Mouse (Mus musculus): Measurements from ENCODE around the gene Adgrl1. TPM values are rescaled to one million over a fixed set of nuclear protein-coding genes. Genes with fewer than 3 reads are reported as not detected.

The Adgrl1 gene
- polyA plus RNA-seq, 1 experiment from 2014 or later: 21.6 TPM

DNA sequence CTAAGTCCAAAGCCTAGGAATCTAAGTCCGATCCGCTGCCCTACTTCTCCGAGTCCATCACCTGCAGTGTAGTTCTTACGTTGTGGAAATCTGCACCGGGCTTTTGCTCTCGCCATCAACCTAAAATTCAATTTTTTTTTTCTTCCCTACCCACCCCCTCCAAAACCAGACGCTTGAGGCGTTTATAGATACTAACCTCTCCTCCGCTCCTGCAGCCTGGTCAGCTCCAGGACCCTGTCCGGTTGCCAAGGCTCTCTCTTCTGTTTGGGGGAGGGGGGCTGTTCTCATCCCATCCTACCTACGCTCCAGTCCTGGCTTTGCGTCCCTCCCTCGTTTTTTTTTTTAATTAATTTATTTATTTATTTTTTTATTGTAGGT is 931 bp upstream of the Adgrl1 start:
- ATAC-seq (ENCODE audit: insufficient read depth, low FRiP score, low TSS enrichment) (peak; percentile 10; the same call in 1 of the 2 replicates), DNase-seq (ENCODE audit: low spot score) (no peak)
- H3K4me2 ChIP-seq (ENCODE audit: low read depth): peak overlapping the region; percentile 95
- H3K4me3 ChIP-seq (ENCODE audit: low read depth, low read length): peak overlapping the region; percentile 94
- WGBS: under 1% methylated on average over 13 of the region's 13 CpGs
- peaks cover 22% of the 10 kb centered on the region for H3K4me1 ChIP-seq (ENCODE audit: control insufficient read depth, insufficient read depth, low read length)
- H3K27me3 ChIP-seq (ENCODE audit: control insufficient read depth, insufficient read depth, low read length): no peaks in the 10 kb centered on the region; the same call in 1 of the 2 replicates
- H3K36me3 ChIP-seq (ENCODE audit: control insufficient read depth, insufficient read depth, low read length): no peaks in the 10 kb centered on the region
- no peaks in the 10 kb centered on the region for H3K9me3 ChIP-seq (ENCODE audit: control insufficient read depth, low read length)
- H3K9ac ChIP-seq (ENCODE audit: low read length): peak overlapping the region; percentile 7; the same call in 1 of the 2 replicates
- peak overlapping the region; percentile 95; the same call in 1 of the 2 replicates for H3K27ac ChIP-seq (ENCODE audit: low read depth, low read length)

- ATAC-seq (ENCODE audit: insufficient read depth, low FRiP score, low TSS enrichment): peak; percentile 0; the same call in 1 of the 2 replicates
- Histone ChIP-seq H3K9me3 (ENCODE audit: control insufficient read depth, low read length) (no peaks in the 10 kb centered on the region), H3K27me3 (ENCODE audit: control insufficient read depth, insufficient read depth, low read length) (no peaks in the 10 kb centered on the region; the same call in 1 of the 2 replicates), H3K4me2 (ENCODE audit: low read depth) (peak overlapping the region; percentile 95), H3K9ac (ENCODE audit: low read length) (peak overlapping the region; percentile 88), H3K4me3 (ENCODE audit: low read depth, low read length) (peak overlapping the region; percentile 94), H3K27ac (ENCODE audit: low read depth, low read length) (peak overlapping the region; percentile 95), H3K36me3 (ENCODE audit: control insufficient read depth, insufficient read depth, low read length) (no peaks in the 10 kb centered on the region), H3K4me1 (ENCODE audit: control insufficient read depth, insufficient read depth, low read length) (peaks cover 22% of the 10 kb centered on the region)
- 0% methylated on average over 34 of the region's 100 CpGs for WGBS
- DNase-seq (ENCODE audit: low spot score): peak; percentile 49
Observed at GRCm38 (mm10) chr8:83900266-83900956, 506 bp downstream of the Adgrl1 start.

DNA sequence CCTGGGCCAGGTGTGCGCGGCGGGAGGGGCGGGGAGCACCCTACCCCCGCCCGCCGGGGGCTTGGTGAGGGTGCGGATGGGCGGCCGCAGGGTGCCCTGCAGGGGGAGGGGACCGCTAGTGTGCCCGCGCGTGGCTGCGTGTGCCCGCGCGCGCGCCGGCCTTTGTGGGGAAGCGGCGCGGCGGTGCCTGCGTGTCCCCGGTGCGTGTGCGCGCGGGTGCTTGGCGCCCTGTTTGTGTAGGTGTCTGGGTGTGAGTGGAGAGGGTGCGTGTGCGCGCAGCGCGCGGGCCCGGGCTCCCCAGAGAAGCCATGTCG is 1.0 kb downstream of the Adgrl1 start:
- Histone ChIP-seq H3K4me1 (ENCODE audit: control insufficient read depth, insufficient read depth, low read length) (peaks cover 22% of the 10 kb centered on the region), H3K9ac (ENCODE audit: low read length) (peak overlapping the region; percentile 88), H3K4me2 (ENCODE audit: low read depth) (peak overlapping the region; percentile 95), H3K36me3 (ENCODE audit: control insufficient read depth, insufficient read depth, low read length) (no peaks in the 10 kb centered on the region), H3K27ac (ENCODE audit: low read depth, low read length) (peak overlapping the region; percentile 95), H3K27me3 (ENCODE audit: control insufficient read depth, insufficient read depth, low read length) (no peaks in the 10 kb centered on the region; the same call in 1 of the 2 replicates), H3K4me3 (ENCODE audit: low read depth, low read length) (peak overlapping the region; percentile 94), H3K9me3 (ENCODE audit: control insufficient read depth, low read length) (no peaks in the 10 kb centered on the region)
- ATAC-seq (ENCODE audit: insufficient read depth, low FRiP score, low TSS enrichment) (no peak), DNase-seq (ENCODE audit: low spot score) (peak; percentile 57)
- 0% methylated on average over 17 of the region's 40 CpGs for WGBS

GRCm38 (mm10) chr8:83901566-83902485 is 1.9 kb downstream of the Adgrl1 start:
- ATAC-seq (ENCODE audit: insufficient read depth, low FRiP score, low TSS enrichment): no peak
- Histone ChIP-seq H3K4me1 (ENCODE audit: control insufficient read depth, insufficient read depth, low read length) (peaks cover 22% of the 10 kb centered on the region), H3K4me2 (ENCODE audit: low read depth) (peak overlapping the region; percentile 95), H3K9ac (ENCODE audit: low read length) (peak overlapping the region; percentile 88), H3K4me3 (ENCODE audit: low read depth, low read length) (peak overlapping the region; percentile 94), H3K36me3 (ENCODE audit: control insufficient read depth, insufficient read depth, low read length) (no peaks in the 10 kb centered on the region), H3K9me3 (ENCODE audit: control insufficient read depth, low read length) (no peaks in the 10 kb centered on the region), H3K27me3 (ENCODE audit: control insufficient read depth, insufficient read depth, low read length) (no peaks in the 10 kb centered on the region; the same call in 1 of the 2 replicates), H3K27ac (ENCODE audit: low read depth, low read length) (no peak overlapping the region)
- DNase-seq (ENCODE audit: low spot score): peak; percentile 33
- 14% methylated on average over 14 of the region's 14 CpGs for WGBS

- H3K27ac ChIP-seq (ENCODE audit: low read depth, low read length): no peak overlapping the region
- H3K36me3 ChIP-seq (ENCODE audit: control insufficient read depth, insufficient read depth, low read length): no peaks in the 10 kb centered on the region
- no peak for ATAC-seq (ENCODE audit: insufficient read depth, low FRiP score, low TSS enrichment)
- H3K4me1 ChIP-seq (ENCODE audit: control insufficient read depth, insufficient read depth, low read length): peaks cover 20% of the 10 kb centered on the region
- 0 out of 2 replicates have a peak overlapping the region, but pooled peaks have one; percentile 1 for H3K4me3 ChIP-seq (ENCODE audit: low read depth, low read length)
- H3K4me2 ChIP-seq (ENCODE audit: low read depth): peak overlapping the region; percentile 95
- WGBS: 8% methylated on average over 12 of the region's 13 CpGs
- no peaks in the 10 kb centered on the region for H3K27me3 ChIP-seq (ENCODE audit: control insufficient read depth, insufficient read depth, low read length)
- H3K9me3 ChIP-seq (ENCODE audit: control insufficient read depth, low read length): no peaks in the 10 kb centered on the region
- DNase-seq (ENCODE audit: low spot score): peak; percentile 35
- H3K9ac ChIP-seq (ENCODE audit: low read length): no peak overlapping the region; the same call in 1 of the 2 replicates
Observed at GRCm38 (mm10) chr8:83902961-83903666, 3.2 kb downstream of the Adgrl1 start.

DNA sequence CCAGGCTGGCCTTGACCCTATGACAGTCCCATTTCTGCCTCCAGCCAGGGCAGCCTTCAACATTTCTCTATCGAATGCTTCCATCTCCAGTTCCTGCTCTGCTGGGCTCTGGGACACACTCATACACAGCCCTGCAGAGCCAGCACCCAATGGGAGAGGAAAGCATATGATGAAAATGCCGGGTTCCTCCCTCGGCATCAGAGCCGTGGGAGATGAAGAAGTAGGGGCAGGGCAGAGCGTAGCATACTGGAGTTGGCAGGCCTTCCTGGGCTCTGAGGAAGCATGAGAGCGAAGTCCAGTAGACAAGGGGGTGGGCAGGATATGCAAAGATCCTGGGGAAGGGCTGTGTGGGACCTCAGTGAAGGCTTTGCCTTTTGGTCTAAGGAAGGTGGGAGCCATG is 8.7 kb downstream of the Adgrl1 start:
- no peaks in the 10 kb centered on the region for H3K9me3 ChIP-seq (ENCODE audit: control insufficient read depth, low read length)
- ATAC-seq (ENCODE audit: insufficient read depth, low FRiP score, low TSS enrichment) (no peak), DNase-seq (ENCODE audit: low spot score) (no peak)
- H3K27me3 ChIP-seq (ENCODE audit: control insufficient read depth, insufficient read depth, low read length): no peaks in the 10 kb centered on the region
- H3K4me3 ChIP-seq (ENCODE audit: low read depth, low read length): no peak overlapping the region
- H3K4me1 ChIP-seq (ENCODE audit: control insufficient read depth, insufficient read depth, low read length): peaks cover 4% of the 10 kb centered on the region
- H3K36me3 ChIP-seq (ENCODE audit: control insufficient read depth, insufficient read depth, low read length): no peaks in the 10 kb centered on the region
- H3K9ac ChIP-seq (ENCODE audit: low read length): no peak overlapping the region
- no peak overlapping the region for H3K4me2 ChIP-seq (ENCODE audit: low read depth)
- 84% methylated on average over 6 of the region's 6 CpGs for whole genome bisulfite sequencing
- H3K27ac ChIP-seq (ENCODE audit: low read depth, low read length): no peak overlapping the region

DNA sequence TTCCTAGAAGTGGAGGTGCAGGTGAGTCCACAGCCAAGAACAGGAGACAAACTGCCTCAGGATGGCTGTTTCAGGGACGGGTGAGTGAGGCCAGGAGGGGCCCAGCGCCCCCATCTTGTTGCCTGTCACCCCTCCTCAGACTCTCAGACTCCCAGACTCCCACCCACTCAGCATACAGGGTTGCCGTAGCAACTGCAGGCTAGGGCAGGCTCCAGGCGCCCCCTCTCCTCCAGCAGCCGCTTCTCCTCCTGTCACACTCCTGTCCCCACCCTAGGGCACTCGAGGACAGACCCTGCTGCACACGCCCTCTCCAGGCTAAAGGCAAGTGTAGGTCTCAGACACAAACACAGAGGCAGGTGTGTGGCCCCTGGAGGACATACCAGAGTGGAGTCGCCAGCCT is 9.4 kb downstream of the Adgrl1 start:
- DNase-seq (ENCODE audit: low spot score) (no peak), ATAC-seq (ENCODE audit: insufficient read depth, low FRiP score, low TSS enrichment) (no peak)
- Histone ChIP-seq H3K9ac (ENCODE audit: low read length) (no peak overlapping the region), H3K4me2 (ENCODE audit: low read depth) (no peak overlapping the region), H3K4me1 (ENCODE audit: control insufficient read depth, insufficient read depth, low read length) (no peaks in the 10 kb centered on the region), H3K9me3 (ENCODE audit: control insufficient read depth, low read length) (no peaks in the 10 kb centered on the region), H3K27ac (ENCODE audit: low read depth, low read length) (no peak overlapping the region), H3K27me3 (ENCODE audit: control insufficient read depth, insufficient read depth, low read length) (no peaks in the 10 kb centered on the region), H3K36me3 (ENCODE audit: control insufficient read depth, insufficient read depth, low read length) (no peaks in the 10 kb centered on the region), H3K4me3 (ENCODE audit: low read depth, low read length) (no peak overlapping the region)
- WGBS: 54% methylated on average over 5 of the region's 8 CpGs
